In the genomic region with DNA sequence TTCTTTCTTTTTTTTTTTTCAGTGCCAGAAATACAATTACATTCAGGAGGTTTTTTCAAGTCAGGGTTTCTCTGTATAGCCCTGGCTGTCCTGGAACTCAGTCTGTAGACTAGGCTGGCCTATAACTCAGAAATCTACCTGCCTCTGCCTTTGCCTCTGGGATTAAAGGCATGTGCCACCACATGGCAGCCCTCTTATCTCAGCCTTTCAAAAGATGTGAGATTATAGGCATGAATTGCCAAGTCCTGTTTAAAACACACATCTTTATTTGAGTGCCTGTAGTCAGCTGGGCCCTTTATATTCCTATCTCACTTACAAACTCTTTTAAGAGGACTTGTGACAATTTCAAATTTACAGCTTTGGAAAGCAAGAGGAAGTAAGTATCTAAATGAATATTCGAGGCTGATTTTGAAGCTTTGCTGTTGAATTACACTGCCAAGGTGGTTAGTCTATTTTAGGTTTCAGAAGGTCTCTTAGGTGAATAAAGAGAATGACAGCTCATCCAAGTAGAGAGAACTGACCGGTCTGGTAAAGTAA, we compare ENCODE assay signal across 10 mouse cellular contexts. TPM values are rescaled to one million over a fixed set of nuclear protein-coding genes. Genes with fewer than 3 reads are reported as not detected.
DNase-seq lines count a peak whose midpoint lies in the region; ATAC-seq and TF ChIP-seq lines count a peak whose summit lies in the region.
"Had no signal": no experiment of that assay in that cellular context is flagged by ENCODE, and none has a peak within 500 bp of the region (broad histone marks: within the 10 kb centered on the region; RNA-seq: fewer than 3 reads in every experiment).

No protein-coding gene starts in this region.

- H3K4me1 ChIP-seq in kidney, embryonic 14.5 days (ENCODE audit: control insufficient read depth, insufficient read depth, low read length), result peaks cover 18% of the 10 kb centered on the region
- peaks cover 21% of the 10 kb centered on the region for H3K4me1 ChIP-seq in embryonic facial prominence, embryonic 13.5 days
- H3K4me1 ChIP-seq in hindbrain, postnatal 0 days (ENCODE audit: insufficient read depth, low read length), result peaks cover 15% of the 10 kb centered on the region
- H3K4me1 ChIP-seq in midbrain, embryonic 14.5 days (ENCODE audit: control insufficient read depth, insufficient read depth, low read length), result peaks cover 24% of the 10 kb centered on the region

- H3K27ac ChIP-seq in kidney, embryonic 14.5 days (ENCODE audit: low read depth, low read length), result no peak overlapping the region
- H3K27ac ChIP-seq in embryonic facial prominence, embryonic 13.5 days, result no peak overlapping the region
- no peak overlapping the region for H3K27ac ChIP-seq in hindbrain, postnatal 0 days
- no peak overlapping the region for H3K27ac ChIP-seq in midbrain, embryonic 14.5 days (replicated peaks; ENCODE audit: low read depth, low read length)

- TF ChIP-seq CTCF in hindbrain, postnatal 0 days (IDR thresholded peaks at IDR 0.05; ENCODE audit: low read depth), result no peak

- ATAC-seq in kidney, embryonic 14.5 days (ENCODE audit: low FRiP score, low TSS enrichment), result no peak
- ATAC-seq in embryonic facial prominence, embryonic 13.5 days (ENCODE audit: insufficient number of reproducible peaks, insufficient read depth, low FRiP score, low TSS enrichment, low read depth), result no peak
- no peak for ATAC-seq in hindbrain, postnatal 0 days
- no peak for ATAC-seq in midbrain, embryonic 14.5 days (ENCODE audit: low FRiP score, low TSS enrichment)

- no peak for DNase-seq in kidney, adult 8-10 months
- DNase-seq in hindbrain, postnatal 0 days (ENCODE audit: low spot score), result no peak
- peak; percentile 8 for DNase-seq in midbrain, embryonic 14.5 days
- no peak for DNase-seq in adrenal gland, adult (ENCODE audit: inconsistent age in 2 of 2, low spot score in 1 of 2)
- DNase-seq in layer of hippocampus, adult 11-12 months (ENCODE audit: low spot score), result no peak
- no peak for DNase-seq in yolk sac, embryonic 10.5 days (ENCODE audit: low spot score)

- no peaks in the 10 kb centered on the region for H3K27me3 ChIP-seq in kidney, embryonic 14.5 days (ENCODE audit: control insufficient read depth, insufficient read depth, low read length)
- no peaks in the 10 kb centered on the region for H3K27me3 ChIP-seq in embryonic facial prominence, embryonic 13.5 days
- H3K27me3 ChIP-seq in hindbrain, postnatal 0 days (ENCODE audit: insufficient read depth, low read length), result no peaks in the 10 kb centered on the region
- H3K27me3 ChIP-seq in midbrain, embryonic 14.5 days (ENCODE audit: control insufficient read depth, insufficient read depth, low read length), result no peaks in the 10 kb centered on the region

- H3K4me3 ChIP-seq in kidney, embryonic 14.5 days (ENCODE audit: low read length), result no peak overlapping the region; the same call in 1 of the 2 replicates
- H3K4me3 ChIP-seq in embryonic facial prominence, embryonic 13.5 days, result no peak overlapping the region
- no peak overlapping the region for H3K4me3 ChIP-seq in hindbrain, postnatal 0 days (ENCODE audit: low read length)
- no peak overlapping the region for H3K4me3 ChIP-seq in midbrain, embryonic 14.5 days (replicated peaks; ENCODE audit: low read depth, low read length)

- H3K9me3 ChIP-seq in kidney, embryonic 14.5 days (ENCODE audit: control insufficient read depth, low read length), result no peaks in the 10 kb centered on the region
- H3K9me3 ChIP-seq in embryonic facial prominence, embryonic 13.5 days, result no peaks in the 10 kb centered on the region
- H3K9me3 ChIP-seq in hindbrain, postnatal 0 days (ENCODE audit: low read length), result no peaks in the 10 kb centered on the region
- no peaks in the 10 kb centered on the region for H3K9me3 ChIP-seq in midbrain, embryonic 14.5 days (ENCODE audit: control insufficient read depth, low read length)

- H3K36me3 ChIP-seq in kidney, embryonic 14.5 days (ENCODE audit: control insufficient read depth, insufficient read depth, low read length), result peaks cover 8% of the 10 kb centered on the region; the same call in 1 of the 2 replicates
- peaks cover 6% of the 10 kb centered on the region; the same call in 1 of the 2 replicates for H3K36me3 ChIP-seq in embryonic facial prominence, embryonic 13.5 days
- H3K36me3 ChIP-seq in hindbrain, postnatal 0 days (ENCODE audit: insufficient read depth, low read length), result no peaks in the 10 kb centered on the region
- peaks cover 6% of the 10 kb centered on the region; the same call in 1 of the 2 replicates for H3K36me3 ChIP-seq in midbrain, embryonic 14.5 days (ENCODE audit: control insufficient read depth, insufficient read depth, low read length)

- H3K9ac ChIP-seq in kidney, embryonic 14.5 days (ENCODE audit: low read depth, low read length), result no peak overlapping the region
- H3K9ac ChIP-seq in embryonic facial prominence, embryonic 13.5 days, result no peak overlapping the region; the same call in 1 of the 2 replicates
- no peak overlapping the region for H3K9ac ChIP-seq in hindbrain, postnatal 0 days (replicated peaks; ENCODE audit: low read length)
- H3K9ac ChIP-seq in midbrain, embryonic 14.5 days (replicated peaks; ENCODE audit: low read length), result no peak overlapping the region

- 61% methylated on average over 2 of the region's 2 CpGs for WGBS in kidney, embryonic 14.5 days
- 76% methylated on average over 2 of the region's 2 CpGs for WGBS in embryonic facial prominence, embryonic 13.5 days
- 87% methylated on average over 2 of the region's 2 CpGs for WGBS in hindbrain, postnatal 0 days
- 89% methylated on average over 2 of the region's 2 CpGs for WGBS in midbrain, embryonic 14.5 days

- H3K4me2 ChIP-seq in kidney, embryonic 14.5 days (replicated peaks; ENCODE audit: low read depth, low read length), result peak overlapping the region; percentile 39
- H3K4me2 ChIP-seq in embryonic facial prominence, embryonic 13.5 days, result peak overlapping the region; percentile 93
- H3K4me2 ChIP-seq in hindbrain, postnatal 0 days (ENCODE audit: low read depth, low read length), result peak overlapping the region; percentile 50; the same call in 1 of the 2 replicates
- peak overlapping the region; percentile 86 for H3K4me2 ChIP-seq in midbrain, embryonic 14.5 days (ENCODE audit: low read length)

RNA-seq across cellular contexts. Expression of gene Chmp4b, which starts 4.4 kb away (rescaled TPM):
- polyA plus RNA-seq in kidney, embryonic 14.5 days (2014; fragmentation: Nextera tagmentation; extraction: Ambion mirVana), result 13.9 and 19.5 TPM in 2 replicates
- 32.8 and 34.7 TPM in 2 replicates for polyA plus RNA-seq in embryonic facial prominence, embryonic 13.5 days (2015; fragmentation: Nextera tagmentation; extraction: Ambion mirVana)
- total RNA-seq in hindbrain, postnatal 0 days (2014; rRNA removed), result 113 and 151 TPM in 2 replicates
- polyA plus RNA-seq in hindbrain, postnatal 0 days (2015; fragmentation: Nextera tagmentation; extraction: Ambion mirVana), result 35.9 and 36.5 TPM in 2 replicates
- 20.4 and 32.4 TPM in 2 replicates for polyA plus RNA-seq in midbrain, embryonic 14.5 days (2014; fragmentation: Nextera tagmentation; extraction: Ambion mirVana)

RNA-seq across cellular contexts. Expression of gene 4930519P11Rik, which starts 42.7 kb away (rescaled TPM):
- 0.72 and 0.89 TPM in 2 replicates for polyA plus RNA-seq in kidney, embryonic 14.5 days (2014; fragmentation: Nextera tagmentation; extraction: Ambion mirVana)
- polyA plus RNA-seq in embryonic facial prominence, embryonic 13.5 days (2015; fragmentation: Nextera tagmentation; extraction: Ambion mirVana), result 1.2 TPM in 1 of 2 replicates, not detected in the other
- not detected in 2 replicates for total RNA-seq in hindbrain, postnatal 0 days (2014; rRNA removed)
- 0.54 TPM in 1 of 2 replicates, not detected in the other for polyA plus RNA-seq in hindbrain, postnatal 0 days (2015; fragmentation: Nextera tagmentation; extraction: Ambion mirVana)
- polyA plus RNA-seq in midbrain, embryonic 14.5 days (2014; fragmentation: Nextera tagmentation; extraction: Ambion mirVana), result 0.50 and 1.6 TPM in 2 replicates
- total RNA-seq: layer of hippocampus, postnatal 25 days had no signal
- polyA plus RNA-seq: neural tube, embryonic 11.5 days had no signal

RNA-seq across cellular contexts. Expression of gene Zfp341, which starts 42.8 kb away (rescaled TPM):
- 1.1 and 1.3 TPM in 2 replicates for polyA plus RNA-seq in kidney, embryonic 14.5 days (2014; fragmentation: Nextera tagmentation; extraction: Ambion mirVana)
- polyA plus RNA-seq in embryonic facial prominence, embryonic 13.5 days (2015; fragmentation: Nextera tagmentation; extraction: Ambion mirVana), result 1.5 and 1.8 TPM in 2 replicates
- 7.0 and 8.5 TPM in 2 replicates for total RNA-seq in hindbrain, postnatal 0 days (2014; rRNA removed)
- polyA plus RNA-seq in hindbrain, postnatal 0 days (2015; fragmentation: Nextera tagmentation; extraction: Ambion mirVana), result 1.5 and 1.6 TPM in 2 replicates
- polyA plus RNA-seq in midbrain, embryonic 14.5 days (2014; fragmentation: Nextera tagmentation; extraction: Ambion mirVana), result 2.2 and 2.6 TPM in 2 replicates

RNA-seq across cellular contexts. Expression of gene Pxmp4, which starts 52.4 kb away (rescaled TPM):
- 20.4 and 25.9 TPM in 2 replicates for polyA plus RNA-seq in kidney, embryonic 14.5 days (2014; fragmentation: Nextera tagmentation; extraction: Ambion mirVana)
- 24.0 and 24.7 TPM in 2 replicates for polyA plus RNA-seq in embryonic facial prominence, embryonic 13.5 days (2015; fragmentation: Nextera tagmentation; extraction: Ambion mirVana)
- 24.8 and 31.1 TPM in 2 replicates for total RNA-seq in hindbrain, postnatal 0 days (2014; rRNA removed)
- polyA plus RNA-seq in hindbrain, postnatal 0 days (2015; fragmentation: Nextera tagmentation; extraction: Ambion mirVana), result 21.9 and 24.1 TPM in 2 replicates
- 14.2 and 15.0 TPM in 2 replicates for polyA plus RNA-seq in midbrain, embryonic 14.5 days (2014; fragmentation: Nextera tagmentation; extraction: Ambion mirVana)

Comparison
In these comparisons a context has a peak if more than half of its experiments do, and no peak if none do; other contexts are left out.
1. H3K4me2 ChIP-seq: peak in every context shown above with its lines; median percentile 93 in embryonic facial prominence, embryonic 13.5 days; 86 in midbrain, embryonic 14.5 days; 50 in hindbrain, postnatal 0 days; 39 in kidney, embryonic 14.5 days.